Mouse (Mus musculus): ENCODE data around the gene Stau1.
"Not testable (repeated sequence)": the region's sequence is repeated elsewhere in the genome, so short reads cannot be mapped to it uniquely, and the experiment has no call there.

Stau1 gene

DNA sequence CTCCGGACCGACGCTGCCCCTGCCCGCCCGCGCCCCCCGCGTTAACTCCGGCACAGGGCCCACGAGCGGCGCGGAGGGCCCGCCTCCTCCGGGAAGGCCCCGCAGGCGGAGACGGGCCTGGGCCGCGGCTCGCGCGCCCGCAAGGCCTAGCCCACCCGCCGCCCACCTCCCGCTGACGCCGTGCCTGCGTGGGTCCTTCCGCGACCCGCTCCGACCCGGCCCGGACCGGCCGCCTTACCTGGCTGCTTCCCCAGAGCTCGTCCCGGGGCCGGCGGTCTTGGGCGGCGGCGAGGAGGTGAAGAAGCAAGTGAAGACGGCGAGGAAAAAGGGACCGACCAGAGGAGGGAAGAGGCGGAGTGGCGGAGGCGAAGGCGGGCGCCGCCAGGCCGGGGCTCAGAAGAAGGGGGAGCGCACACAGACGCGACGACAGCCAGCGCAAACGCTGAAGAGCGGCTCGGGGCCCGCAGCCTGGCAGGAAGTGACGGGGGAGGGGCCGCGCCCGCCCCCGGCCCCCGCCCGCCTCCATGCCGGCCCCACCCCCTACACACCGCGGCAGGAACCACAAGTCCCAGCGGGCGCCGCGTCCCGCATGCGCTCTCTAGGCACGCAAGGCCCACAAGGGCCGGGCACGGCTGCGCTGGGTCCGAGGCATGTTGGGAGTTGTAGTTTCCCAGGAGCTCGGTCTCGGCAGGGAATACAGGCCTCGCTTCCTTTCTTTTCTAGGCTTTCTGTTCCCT, at the start of gene Stau1:
Stau1 (minus strand) TSS at position 504 of the 737 bp plus-strand sequence.
- peak; percentile 98 for DNase-seq (ENCODE audit: low spot score)

DNA sequence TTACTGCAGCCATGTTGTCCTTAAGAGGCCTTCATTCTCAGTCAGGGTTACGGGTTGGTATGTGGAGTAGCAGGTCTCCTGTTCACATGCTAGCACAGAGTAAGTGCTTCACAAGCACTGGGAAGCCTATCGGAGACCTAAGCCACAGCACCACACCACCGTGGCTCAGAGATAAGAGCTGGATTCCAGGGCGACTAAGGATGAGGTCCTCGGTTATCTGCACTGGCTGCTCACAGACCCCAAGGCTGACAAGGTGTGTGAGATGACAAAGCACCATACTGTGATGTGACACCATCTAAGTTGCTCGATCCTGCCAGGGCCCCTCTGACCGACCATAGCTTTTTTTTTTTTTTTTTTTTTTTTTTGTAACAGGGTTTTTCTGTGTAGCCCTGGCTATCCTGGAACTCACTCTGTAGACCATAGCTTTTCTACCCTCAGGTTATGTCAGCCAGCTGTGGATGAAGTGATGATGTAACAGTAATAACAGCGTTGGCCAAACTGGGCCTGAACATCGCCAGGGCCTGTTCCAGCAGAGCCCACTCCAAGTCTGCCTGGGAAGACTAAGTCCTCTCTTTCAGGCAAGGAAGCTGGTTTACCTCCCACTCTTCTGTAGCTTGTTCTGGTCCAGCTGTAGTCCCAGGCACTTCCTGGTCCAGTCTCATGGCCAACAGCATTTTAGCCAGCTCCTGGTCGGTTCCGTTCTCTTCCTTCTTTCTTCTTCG, 47.5 kb upstream of the Stau1 start:
- no peak for DNase-seq (ENCODE audit: low spot score)

DNA sequence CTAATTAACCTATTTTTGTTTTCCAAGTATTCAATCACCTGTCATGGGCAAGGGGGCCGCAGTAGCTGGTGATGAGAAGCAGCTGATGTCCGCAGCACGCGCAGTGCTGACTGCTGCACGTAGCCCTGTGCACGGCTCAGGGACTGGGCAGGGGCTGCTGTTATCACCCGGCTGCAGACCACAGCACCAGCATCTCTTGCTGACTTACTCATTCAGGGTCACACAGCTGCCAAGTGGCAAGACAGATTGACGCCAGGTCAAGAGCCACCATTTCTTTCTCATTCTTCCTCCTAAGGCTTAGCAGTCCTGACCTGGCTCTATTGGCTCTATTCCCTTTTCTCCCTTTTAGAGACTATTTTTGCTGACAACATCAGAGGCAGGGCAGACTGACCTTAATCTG, 43.3 kb upstream of the Stau1 start:
- no peak for DNase-seq (ENCODE audit: low spot score)

DNA sequence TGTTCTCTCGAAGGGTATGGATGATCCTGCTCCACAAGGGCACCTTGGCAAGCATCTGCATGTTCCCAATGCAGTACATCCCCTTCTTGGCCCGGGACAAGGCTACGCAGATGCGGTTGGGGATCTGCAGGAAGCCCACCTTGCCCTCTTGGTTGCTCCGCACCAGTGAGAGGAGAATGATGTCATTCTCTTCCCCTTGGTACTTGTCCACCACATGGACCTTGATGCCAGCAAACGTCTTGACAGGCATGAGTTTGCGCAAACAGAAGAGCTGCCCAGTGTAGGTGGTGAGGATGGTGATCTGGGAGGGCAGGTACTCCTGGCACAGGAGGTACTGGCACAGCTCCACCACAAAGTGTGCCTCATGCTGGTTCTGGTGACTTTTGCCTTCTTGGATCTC, 42.6 kb upstream of the Stau1 start:
- no peak for DNase-seq (ENCODE audit: low spot score)

DNA sequence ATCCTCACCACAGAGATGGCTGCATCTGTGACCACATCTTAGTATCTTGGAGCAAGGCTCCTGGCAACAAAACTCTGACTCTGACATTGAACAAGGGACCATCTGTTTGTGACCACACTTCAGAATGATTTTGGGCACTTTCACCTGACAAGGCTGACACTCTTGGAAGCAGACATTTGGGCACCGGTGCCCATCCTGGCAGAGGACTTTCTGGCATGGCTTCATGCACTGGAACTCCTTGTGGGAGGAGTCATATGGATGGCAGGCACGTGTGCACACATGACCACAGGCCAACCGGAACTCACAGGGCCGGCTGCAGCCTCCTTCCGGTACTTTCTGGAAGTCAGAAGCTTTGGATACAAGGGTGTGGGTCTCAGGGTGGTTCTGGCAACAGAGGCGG, 42.2 kb upstream of the Stau1 start:
- no peak for DNase-seq (ENCODE audit: low spot score)

DNA sequence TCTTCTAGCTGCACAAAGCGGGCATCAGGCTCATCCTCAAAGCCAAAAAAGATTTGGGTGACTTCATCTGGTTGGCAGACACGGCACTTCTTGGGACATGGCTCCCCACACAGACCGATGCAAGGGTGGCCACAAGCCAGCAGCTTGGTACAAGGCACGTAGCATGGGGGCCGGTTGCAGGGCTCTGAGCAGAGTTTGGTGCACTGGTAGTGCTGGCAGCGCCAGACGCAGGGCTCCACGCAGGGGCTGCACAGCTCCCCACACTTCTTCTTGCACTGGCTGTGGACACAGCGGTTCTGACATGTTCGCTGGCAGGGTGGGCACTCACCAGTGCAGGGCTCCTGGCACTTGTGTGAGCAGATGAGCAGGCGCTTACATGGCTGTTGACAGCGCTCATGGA, 41.6 kb upstream of the Stau1 start:
- no peak for DNase-seq (ENCODE audit: low spot score)

DNA sequence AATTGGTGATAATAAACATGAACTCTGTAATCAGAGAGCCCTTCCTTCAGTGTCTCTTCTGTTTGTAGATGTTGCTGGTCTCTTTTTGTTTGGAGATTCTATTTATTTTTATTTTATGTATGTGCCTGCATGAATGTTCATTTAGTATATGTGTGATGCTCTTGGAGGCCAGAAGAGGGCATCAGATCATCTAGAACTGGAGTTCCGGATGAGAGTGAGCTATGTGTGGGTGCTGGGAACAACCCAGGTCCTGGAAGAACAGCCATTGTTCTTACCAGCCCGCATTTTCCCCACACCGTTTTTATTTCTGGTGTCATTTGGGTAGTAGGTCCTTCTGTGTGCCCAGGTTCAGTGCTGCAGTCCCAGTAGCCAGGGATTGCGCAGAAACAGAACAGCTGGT, 34.4 kb upstream of the Stau1 start:
- no peak for DNase-seq (ENCODE audit: low spot score)

DNA sequence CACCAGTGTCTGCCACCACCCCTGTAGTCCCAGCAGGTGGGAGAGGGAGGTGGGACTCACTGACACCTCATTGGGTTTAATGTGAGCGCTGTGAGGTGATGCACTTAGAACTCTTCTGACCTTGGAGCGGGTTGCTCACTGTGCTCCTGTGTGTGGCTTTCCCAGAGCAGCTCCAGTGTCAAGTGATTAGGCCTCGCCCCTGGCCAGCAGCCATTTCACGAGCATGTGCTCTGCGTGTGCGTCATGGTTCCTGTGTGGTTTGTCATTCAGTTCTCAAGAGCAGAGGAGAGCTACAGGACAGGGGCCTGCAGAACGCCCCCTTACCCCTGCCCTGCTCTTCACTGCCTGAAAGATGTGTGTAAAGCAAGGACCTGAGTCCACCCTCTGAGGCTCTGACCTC, 32.5 kb upstream of the Stau1 start:
- no peak for DNase-seq (ENCODE audit: low spot score)

DNA sequence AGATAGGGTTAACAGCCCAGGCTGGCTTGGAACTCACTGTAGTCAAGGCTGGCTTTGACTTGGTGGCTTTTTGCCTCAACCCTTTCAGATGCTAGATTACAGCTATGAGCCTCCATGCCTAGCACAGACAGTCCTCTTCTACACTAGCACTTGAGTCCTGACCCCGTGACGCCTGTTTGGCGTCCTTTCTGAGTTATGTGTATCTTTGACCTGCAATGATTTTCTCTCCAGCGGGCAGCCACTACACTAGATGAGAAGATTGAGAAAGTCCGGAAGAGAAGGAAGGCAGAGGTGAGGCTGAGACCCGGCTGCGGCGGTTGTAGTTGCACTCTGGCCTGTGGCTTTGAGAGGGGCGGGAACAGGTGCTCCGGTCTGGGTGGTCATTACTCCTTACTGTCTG, 23.3 kb upstream of the Stau1 start:
- no peak for DNase-seq (ENCODE audit: low spot score)

DNA sequence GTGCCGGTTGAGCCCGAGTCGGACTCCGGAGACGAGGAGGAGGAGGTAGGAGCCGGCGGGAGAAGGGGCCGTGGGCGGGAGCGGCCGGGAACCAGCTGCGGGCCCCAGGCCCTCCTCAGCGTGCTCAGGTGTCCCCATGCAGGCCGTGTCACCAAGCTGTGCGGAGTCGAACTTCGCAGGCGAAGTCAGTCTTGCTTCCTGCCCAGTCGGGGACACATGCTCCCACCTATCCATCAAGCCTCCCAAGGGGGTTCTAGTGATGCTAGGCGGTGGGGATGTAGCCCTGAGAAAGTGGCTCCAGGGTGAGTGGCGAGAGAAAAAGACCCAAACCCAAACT, 19.3 kb upstream of the Stau1 start:
- DNase-seq (ENCODE audit: low spot score), result no peak

DNA sequence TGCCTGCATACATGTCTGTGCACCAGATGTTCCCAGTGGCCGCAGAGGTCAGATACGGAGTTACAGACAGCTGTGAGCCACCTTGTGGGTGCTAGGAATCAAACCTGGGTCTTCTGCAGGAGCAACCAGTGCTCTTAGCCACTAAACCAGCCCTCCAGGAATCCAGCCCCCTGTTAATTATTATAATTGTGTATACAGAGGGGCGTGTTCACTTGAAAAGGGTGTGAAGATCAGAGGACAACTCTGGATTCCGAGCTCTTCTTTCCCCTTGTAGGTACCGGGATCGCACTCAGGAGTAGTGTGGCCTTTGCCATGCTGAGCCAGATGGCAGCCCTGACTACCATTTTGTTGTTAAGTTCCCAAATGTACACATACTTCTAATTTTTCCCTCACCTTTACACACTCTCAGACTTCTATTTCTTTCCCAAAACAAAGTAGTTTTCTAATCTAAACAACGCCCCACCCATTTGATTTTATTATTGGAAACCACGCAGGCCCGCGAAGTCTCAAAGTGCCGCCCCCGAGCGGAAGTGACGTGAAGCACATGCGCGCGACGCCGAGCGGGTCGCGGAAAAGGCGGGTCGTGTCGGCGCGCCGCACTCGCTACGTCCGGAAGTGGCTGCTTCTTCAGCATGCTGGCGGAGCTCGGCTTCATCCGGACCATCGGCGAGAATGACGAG, 18.7 kb upstream of the Stau1 start, which contains the start of gene Ddx27:
Ddx27 (plus strand) TSS at position 492 of the 680 bp plus-strand sequence.
- peak; percentile 90 for DNase-seq (ENCODE audit: low spot score)

DNA sequence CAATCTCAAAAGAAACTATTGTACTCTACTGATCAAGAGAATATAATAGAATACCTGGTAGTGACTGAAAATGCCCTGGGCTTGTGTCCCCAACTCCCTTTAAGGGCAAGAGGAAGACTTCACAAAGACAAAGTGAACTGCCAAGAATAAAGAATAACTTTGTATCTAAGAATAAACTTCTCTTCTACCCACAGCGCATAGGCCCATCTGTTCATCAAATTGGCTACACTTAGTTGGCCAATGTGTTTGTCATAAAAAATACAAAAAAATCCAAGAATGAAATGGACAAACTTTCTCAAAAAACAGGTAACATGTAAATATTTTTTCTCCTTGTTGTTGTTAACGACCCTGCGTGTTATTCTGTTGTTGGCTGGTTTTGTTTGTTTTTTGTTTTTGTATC, 14.4 kb upstream of the Stau1 start:
- DNase-seq (ENCODE audit: low spot score), result no peak

DNA sequence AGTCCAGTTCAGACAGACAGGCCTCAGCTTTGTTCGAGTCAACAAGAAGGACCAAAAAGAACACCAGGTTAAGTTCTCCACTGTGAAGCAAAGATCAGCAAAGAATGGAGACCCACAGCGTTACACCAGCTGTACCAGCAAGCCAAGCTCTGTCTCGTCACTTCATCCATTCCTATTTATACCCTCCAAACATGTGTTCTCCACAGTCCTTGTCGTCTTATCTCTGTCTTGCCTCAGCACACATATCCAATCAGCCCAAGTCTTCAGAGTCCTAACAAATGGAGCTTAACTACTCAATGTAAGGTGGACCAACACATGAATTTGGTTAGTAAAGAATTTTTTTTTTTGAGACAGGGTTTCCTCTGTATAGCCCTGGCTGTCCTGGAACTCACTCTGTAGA, 13.4 kb upstream of the Stau1 start:
- no peak for DNase-seq (ENCODE audit: low spot score)

DNA sequence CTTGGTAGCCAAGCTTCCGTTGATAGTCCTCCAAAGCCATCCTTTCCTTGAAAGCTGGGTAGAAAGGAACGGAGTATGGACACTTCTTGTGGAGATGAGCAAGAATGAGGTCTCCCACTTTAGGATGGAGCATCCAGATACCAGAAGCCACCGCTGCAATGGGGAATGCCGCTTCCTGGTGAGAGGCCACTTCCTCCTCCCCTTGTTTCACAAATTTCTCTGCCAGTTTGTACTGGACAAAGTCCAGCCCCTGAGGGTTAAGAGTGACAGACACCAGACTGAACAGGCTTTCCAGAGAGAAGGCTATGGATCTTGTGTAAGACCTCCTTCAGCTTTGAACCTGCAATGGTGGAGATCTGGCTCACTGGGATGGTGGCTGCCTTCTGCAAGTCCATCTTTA, 11.5 kb upstream of the Stau1 start:
- DNase-seq (ENCODE audit: low spot score), result not testable (repeated sequence)

DNA sequence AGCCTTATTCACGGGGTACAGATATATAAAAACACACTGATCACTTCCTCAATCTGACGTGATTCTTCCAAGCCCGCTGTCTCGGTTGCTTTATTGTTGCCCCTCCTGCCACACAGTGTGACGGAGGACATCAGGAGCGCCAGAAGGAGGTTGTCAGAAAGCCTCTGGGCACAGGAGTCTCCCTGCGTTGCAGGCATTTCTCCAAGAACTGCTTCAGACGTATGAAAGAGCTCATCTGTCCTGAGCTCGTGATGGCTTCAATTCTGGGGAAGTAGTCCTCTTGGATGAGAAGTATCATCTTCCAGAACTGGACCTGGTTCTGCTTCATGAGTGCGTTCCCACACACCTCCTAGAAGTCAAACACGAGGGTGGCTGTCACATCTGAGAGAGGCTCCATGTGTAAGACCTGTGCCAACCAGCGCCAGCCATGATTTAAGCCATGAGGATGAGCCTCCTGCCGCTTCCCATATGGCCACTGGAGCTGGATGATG, 10.9 kb upstream of the Stau1 start:
- no peak for DNase-seq (ENCODE audit: low spot score)

DNA sequence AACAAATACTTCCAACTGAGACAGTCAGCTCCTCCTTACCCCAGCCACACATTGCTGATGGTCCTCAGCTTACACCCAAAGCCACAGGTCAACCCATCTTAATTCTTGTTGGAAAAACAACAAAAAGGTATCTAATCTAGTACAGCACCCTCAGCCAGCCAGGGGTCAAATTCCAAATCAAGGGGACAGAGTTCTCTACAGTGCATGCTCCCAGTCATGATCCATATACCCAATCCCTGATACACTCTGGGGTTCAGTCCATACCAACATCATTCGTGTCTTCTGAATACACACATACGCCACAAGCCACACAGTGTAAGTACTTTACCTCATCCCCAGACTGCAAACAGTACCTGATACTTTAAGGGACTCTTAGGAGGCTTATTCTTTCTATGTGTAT, 10.3 kb upstream of the Stau1 start:
- no peak for DNase-seq (ENCODE audit: low spot score)

DNA sequence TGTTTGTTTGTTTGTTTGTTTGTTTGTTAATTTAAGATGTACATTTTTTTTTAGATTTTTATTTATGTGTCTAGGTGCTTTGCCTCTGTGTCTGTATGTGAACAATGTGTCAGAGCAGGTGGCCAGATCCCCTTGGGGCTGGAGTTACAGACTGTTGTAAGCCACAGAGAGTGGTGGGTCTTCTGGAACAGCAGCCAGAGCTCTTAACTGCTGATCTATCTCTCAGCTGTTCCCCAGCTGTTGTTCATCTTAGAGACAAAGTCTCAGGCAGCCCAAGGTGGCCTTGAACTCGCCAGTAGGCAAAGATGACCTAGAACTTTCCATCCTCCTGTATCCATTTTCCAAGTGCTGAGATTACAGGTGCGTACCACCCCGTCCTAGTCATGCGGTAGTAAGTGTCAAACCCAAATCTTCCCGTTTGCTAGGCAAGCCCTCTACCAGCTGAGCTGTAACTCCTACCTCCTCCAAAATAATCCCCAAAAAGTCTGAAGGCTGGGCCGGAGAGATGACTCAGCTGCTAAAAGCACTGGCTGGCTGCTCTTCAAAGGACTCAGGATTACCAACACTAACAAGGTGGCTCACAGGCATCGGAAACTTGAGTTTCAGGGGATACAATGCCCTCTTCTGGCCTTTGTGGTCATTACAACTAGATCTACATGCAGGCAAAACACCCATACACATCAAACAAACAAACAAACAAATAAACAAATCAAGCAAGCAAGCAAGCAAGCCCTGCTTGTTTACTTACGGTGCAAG, 8.2 kb upstream of the Stau1 start:
- no peak for DNase-seq (ENCODE audit: low spot score)

DNA sequence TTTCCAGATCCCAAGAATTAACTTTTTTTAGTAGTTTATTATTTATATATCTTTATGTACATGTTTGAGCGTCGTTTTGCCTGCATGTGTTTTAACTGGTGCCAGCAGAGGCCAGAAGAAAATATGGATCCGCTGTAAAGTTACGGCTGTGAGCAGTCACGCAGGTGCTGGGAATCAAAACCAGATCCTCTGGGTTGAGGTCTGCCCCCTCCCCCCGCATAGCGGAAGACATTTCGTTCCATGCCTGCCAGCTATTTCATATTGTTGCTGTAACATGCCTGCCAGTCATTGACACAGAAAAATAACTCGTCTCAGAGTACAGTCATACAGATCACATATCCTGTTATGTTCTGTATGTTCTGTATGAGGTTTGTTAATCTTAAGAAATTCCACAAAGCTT, 5.4 kb upstream of the Stau1 start:
- no peak for DNase-seq (ENCODE audit: low spot score)

DNA sequence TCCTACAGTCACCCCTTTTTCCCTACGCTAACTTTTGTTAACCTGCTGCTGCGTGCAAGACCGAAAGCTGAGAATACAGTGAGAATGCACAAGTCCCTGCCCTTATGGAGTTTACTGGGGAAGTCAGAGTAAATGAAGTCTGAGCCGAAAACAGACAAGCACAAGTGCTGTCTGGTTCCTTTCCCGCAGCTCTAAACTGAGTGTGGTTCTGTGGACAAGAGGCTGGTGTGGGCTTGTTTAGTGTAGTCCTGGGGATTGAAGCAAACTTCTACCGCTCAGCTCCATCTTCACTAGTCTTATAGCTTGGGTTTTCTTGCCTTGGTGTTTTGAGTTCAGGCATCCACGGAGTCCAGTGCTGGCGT, 415 bp upstream of the Stau1 start:
- no peak for DNase-seq (ENCODE audit: low spot score)

DNA sequence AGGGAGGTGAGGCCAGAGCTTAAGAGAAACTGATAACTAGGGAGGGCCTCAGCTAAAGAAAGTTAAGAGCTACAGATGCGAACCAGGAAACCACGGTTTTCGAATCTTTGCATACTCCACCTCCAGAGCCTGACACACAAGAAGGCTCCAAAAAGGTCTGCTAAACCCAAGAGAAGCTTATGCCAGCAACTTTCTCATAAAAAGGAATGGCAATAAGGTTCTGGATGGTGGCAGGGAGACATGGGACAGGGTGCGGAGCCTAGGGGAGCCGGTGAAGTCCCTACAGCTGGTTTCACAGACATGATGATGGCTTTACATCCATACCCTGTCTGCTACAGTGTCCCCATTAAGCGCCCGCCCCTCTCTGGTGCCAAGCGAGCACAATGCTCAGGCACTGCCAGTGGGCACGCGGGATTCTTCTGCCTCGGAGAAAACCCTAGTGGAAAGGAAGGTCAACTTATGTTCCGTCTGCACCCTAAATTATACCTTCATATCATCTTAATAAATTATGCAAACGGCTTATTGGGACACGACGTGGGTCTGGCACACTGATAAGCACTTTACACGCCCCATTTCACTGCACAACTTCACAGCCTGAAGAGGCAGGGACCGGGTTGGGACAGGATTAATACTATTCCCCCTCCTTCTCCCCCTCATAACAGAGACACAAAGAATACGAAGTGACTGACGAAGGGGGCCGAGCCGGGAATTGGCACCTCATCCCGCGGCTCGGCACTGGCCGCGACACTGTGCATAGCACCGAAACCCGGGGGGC, 891 bp downstream of the Stau1 start:
- DNase-seq (ENCODE audit: low spot score), result no peak

DNA sequence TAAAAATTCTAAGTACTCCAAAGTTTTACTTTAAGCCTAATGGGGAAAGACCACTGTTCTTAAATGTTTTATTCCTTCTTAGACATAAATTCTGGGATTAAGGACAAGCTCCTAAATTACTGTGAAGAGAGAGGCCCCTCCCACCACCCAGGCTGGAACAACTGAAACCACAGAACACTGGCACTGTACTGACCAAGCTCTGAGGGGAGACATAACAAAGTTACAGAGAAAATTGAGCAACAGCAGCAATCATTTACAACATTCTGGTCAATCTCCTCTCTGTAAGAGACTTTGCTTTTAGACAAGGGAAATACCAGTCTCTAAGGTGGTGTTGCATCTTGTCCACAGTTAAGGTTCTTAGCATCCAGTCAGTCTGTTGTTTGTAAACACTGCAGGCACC, 4.2 kb downstream of the Stau1 start:
- no peak for DNase-seq (ENCODE audit: low spot score)

DNA sequence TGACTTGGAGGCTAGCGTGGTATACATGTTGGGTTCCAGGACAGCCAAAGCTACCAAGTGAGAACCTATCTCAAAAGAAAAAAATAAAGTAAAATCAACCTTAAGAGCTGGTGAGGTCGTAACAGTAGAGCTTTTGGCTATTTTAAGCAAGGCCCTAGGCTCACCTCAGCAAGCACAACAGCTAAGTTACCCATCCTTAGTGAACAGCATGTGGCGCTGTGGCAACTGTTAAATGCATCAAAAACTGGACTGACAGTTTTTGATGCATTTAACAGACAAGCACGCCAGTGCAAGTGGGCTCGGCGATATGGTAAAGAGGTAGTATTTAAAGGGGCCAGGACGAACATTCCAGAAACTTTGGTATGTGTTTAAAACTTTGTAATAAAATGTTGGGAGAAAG, 5.2 kb downstream of the Stau1 start:
- no peak for DNase-seq (ENCODE audit: low spot score)
